Mouse (Mus musculus): ENCODE results near the gene Cox7a2l. TPM values are rescaled to one million over a fixed set of nuclear protein-coding genes. Genes with fewer than 3 reads are reported as not detected.

Gene Cox7a2l
- total and polyA plus RNA-seq, 3 experiments, result 227 to 329 (median 278) TPM

- no peak for DNase-seq
- H3K79me2 ChIP-seq (replicated peaks; ENCODE audit: control insufficient read depth, insufficient read depth, low read length), result no peaks in the 10 kb centered on the region
- H3K27ac ChIP-seq, result no peak overlapping the region
- no peak overlapping the region for H3K9ac ChIP-seq (ENCODE audit: low read depth, low read length)
- H3K36me3 ChIP-seq (ENCODE audit: control insufficient read depth, insufficient read depth, low read length), result no peaks in the 10 kb centered on the region
- WGBS, result 83% methylated on average over 2 of the region's 2 CpGs
- no peaks in the 10 kb centered on the region for H3K27me3 ChIP-seq (ENCODE audit: control insufficient read depth, insufficient read depth, low read length)
- H3K4me3 ChIP-seq, result no peak overlapping the region
- no peaks in the 10 kb centered on the region for H3K4me1 ChIP-seq (ENCODE audit: control insufficient read depth, insufficient read depth, low read length)
- TF ChIP-seq CTCF (IDR thresholded peaks at IDR 0.05) (no peak), POLR2A (IDR thresholded peaks at IDR 0.05; ENCODE audit: insufficient read depth, low read depth, low read length) (no peak), EP300 (IDR thresholded peaks at IDR 0.05; ENCODE audit: insufficient read depth, low read depth, low read length) (no peak)
- intact Hi-C loops (cut with DNase I), result no loop called here
Measured at GRCm38 (mm10) chr17:83483784-83484183, 33.3 kb downstream of the Cox7a2l start.

DNA sequence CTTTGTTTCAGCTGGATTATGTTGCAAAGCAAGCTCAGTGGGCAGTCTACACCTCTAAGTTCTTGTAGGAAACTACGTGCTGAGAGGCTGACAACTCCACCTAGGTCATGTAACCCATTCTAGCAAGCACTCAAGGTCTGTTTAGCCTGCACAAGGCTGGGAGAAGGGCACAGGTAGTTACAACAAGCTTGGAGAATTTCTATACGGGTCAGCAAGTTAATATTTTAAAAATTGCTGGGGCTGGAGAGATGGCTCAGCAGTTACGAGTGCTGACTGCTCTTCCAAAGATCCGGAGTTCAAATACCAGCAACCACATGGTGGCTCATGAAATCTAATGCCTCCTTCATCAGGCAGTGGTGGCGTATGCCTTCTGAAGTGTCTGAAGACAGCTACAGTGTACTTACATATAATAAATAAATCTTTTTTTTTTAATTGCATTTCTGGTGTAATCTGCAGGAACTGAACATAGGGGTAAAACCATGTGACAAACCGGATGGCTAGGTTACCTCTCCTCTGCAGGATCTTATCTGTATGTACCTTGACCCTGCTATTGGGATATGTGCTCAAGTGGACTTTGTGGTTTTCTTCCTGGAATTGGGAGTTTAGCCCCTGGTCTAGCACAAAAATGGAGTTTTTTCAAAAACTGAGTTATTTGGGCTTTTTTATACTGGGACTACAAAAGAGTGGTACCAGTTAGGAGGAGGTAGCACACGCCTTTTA is 34.2 kb downstream of the Cox7a2l start:
- Histone ChIP-seq H3K27ac (no peak overlapping the region), H3K4me1 (ENCODE audit: control insufficient read depth, insufficient read depth, low read length) (no peaks in the 10 kb centered on the region), H3K36me3 (ENCODE audit: control insufficient read depth, insufficient read depth, low read length) (no peaks in the 10 kb centered on the region), H3K79me2 (replicated peaks; ENCODE audit: control insufficient read depth, insufficient read depth, low read length) (no peaks in the 10 kb centered on the region), H3K9ac (ENCODE audit: low read depth, low read length) (no peak overlapping the region), H3K27me3 (ENCODE audit: control insufficient read depth, insufficient read depth, low read length) (no peaks in the 10 kb centered on the region), H3K4me3 (no peak overlapping the region)
- DNase-seq, result no peak
- intact Hi-C loops (cut with DNase I), result no loop called here
- TF ChIP-seq EP300 (IDR thresholded peaks at IDR 0.05; ENCODE audit: insufficient read depth, low read depth, low read length), result no peak
- no peak for TF ChIP-seq CTCF (IDR thresholded peaks at IDR 0.05)
- no peak for TF ChIP-seq POLR2A (IDR thresholded peaks at IDR 0.05; ENCODE audit: insufficient read depth, low read depth, low read length)
- 95% methylated on average over 7 of the region's 7 CpGs for WGBS

- intact Hi-C loops (cut with DNase I), result no loop called here
- DNase-seq, result no peak
- 71% methylated on average over 7 of the region's 7 CpGs for WGBS
- TF ChIP-seq CTCF (IDR thresholded peaks at IDR 0.05) (no peak), EP300 (IDR thresholded peaks at IDR 0.05; ENCODE audit: insufficient read depth, low read depth, low read length) (no peak), POLR2A (IDR thresholded peaks at IDR 0.05; ENCODE audit: insufficient read depth, low read depth, low read length) (no peak)
- H3K27ac ChIP-seq, result no peak overlapping the region
- H3K4me3 ChIP-seq, result no peak overlapping the region
- H3K36me3 ChIP-seq (ENCODE audit: control insufficient read depth, insufficient read depth, low read length), result no peaks in the 10 kb centered on the region
- no peaks in the 10 kb centered on the region for H3K27me3 ChIP-seq (ENCODE audit: control insufficient read depth, insufficient read depth, low read length)
- H3K79me2 ChIP-seq (replicated peaks; ENCODE audit: control insufficient read depth, insufficient read depth, low read length), result no peaks in the 10 kb centered on the region
- no peaks in the 10 kb centered on the region for H3K4me1 ChIP-seq (ENCODE audit: control insufficient read depth, insufficient read depth, low read length)
- no peak overlapping the region for H3K9ac ChIP-seq (ENCODE audit: low read depth, low read length)
Measured at GRCm38 (mm10) chr17:83481551-83481950, 35.6 kb downstream of the Cox7a2l start.

- intact Hi-C loops (cut with DNase I), result no loop called here
- H3K9ac ChIP-seq (ENCODE audit: low read depth, low read length), result no peak overlapping the region
- H3K4me1 ChIP-seq (ENCODE audit: control insufficient read depth, insufficient read depth, low read length), result no peaks in the 10 kb centered on the region
- no peaks in the 10 kb centered on the region for H3K36me3 ChIP-seq (ENCODE audit: control insufficient read depth, insufficient read depth, low read length)
- WGBS, result 94% methylated on average over 12 of the region's 12 CpGs
- H3K79me2 ChIP-seq (replicated peaks; ENCODE audit: control insufficient read depth, insufficient read depth, low read length), result no peaks in the 10 kb centered on the region
- TF ChIP-seq CTCF (IDR thresholded peaks at IDR 0.05) (no peak), POLR2A (IDR thresholded peaks at IDR 0.05; ENCODE audit: insufficient read depth, low read depth, low read length) (no peak), EP300 (IDR thresholded peaks at IDR 0.05; ENCODE audit: insufficient read depth, low read depth, low read length) (no peak)
- DNase-seq, result no peak
- no peak overlapping the region for H3K4me3 ChIP-seq
- no peaks in the 10 kb centered on the region for H3K27me3 ChIP-seq (ENCODE audit: control insufficient read depth, insufficient read depth, low read length)
- H3K27ac ChIP-seq, result no peak overlapping the region
Measured at GRCm38 (mm10) chr17:83477089-83477488, 40.0 kb downstream of the Cox7a2l start.

- Histone ChIP-seq H3K79me2 (replicated peaks; ENCODE audit: control insufficient read depth, insufficient read depth, low read length) (no peaks in the 10 kb centered on the region), H3K27me3 (ENCODE audit: control insufficient read depth, insufficient read depth, low read length) (no peaks in the 10 kb centered on the region), H3K4me3 (no peak overlapping the region), H3K9ac (ENCODE audit: low read depth, low read length) (no peak overlapping the region), H3K4me1 (ENCODE audit: control insufficient read depth, insufficient read depth, low read length) (no peaks in the 10 kb centered on the region), H3K27ac (no peak overlapping the region), H3K36me3 (ENCODE audit: control insufficient read depth, insufficient read depth, low read length) (no peaks in the 10 kb centered on the region)
- TF ChIP-seq EP300 (IDR thresholded peaks at IDR 0.05; ENCODE audit: insufficient read depth, low read depth, low read length), result no peak
- WGBS, result 92% methylated on average over 2 of the region's 2 CpGs
- intact Hi-C loops (cut with DNase I), result no loop called here
- DNase-seq, result no peak
Measured at GRCm38 (mm10) chr17:83469586-83469985, 47.5 kb downstream of the Cox7a2l start.

GRCm38 (mm10) chr17:83466697-83467251 is 50.4 kb downstream of the Cox7a2l start:
- Histone ChIP-seq H3K79me2 (replicated peaks; ENCODE audit: control insufficient read depth, insufficient read depth, low read length) (no peaks in the 10 kb centered on the region), H3K4me3 (no peak overlapping the region), H3K9ac (ENCODE audit: low read depth, low read length) (no peak overlapping the region), H3K27me3 (ENCODE audit: control insufficient read depth, insufficient read depth, low read length) (no peaks in the 10 kb centered on the region), H3K36me3 (ENCODE audit: control insufficient read depth, insufficient read depth, low read length) (no peaks in the 10 kb centered on the region), H3K4me1 (ENCODE audit: control insufficient read depth, insufficient read depth, low read length) (no peaks in the 10 kb centered on the region), H3K27ac (no peak overlapping the region)
- WGBS, result 82% methylated on average over 6 of the region's 6 CpGs
- intact Hi-C loops (cut with DNase I), result no loop called here
- no peak for TF ChIP-seq POLR2A (IDR thresholded peaks at IDR 0.05; ENCODE audit: insufficient read depth, low read depth, low read length)
- no peak for TF ChIP-seq CTCF (IDR thresholded peaks at IDR 0.05)
- TF ChIP-seq EP300 (IDR thresholded peaks at IDR 0.05; ENCODE audit: insufficient read depth, low read depth, low read length), result no peak
- no peak for DNase-seq

Data from heart, adult 2 months (tissue).